Mouse (Mus musculus) cerebellum, adult 9-10 months (tissue): ENCODE results near the gene Aebp2.
"Not testable (repeated sequence)": the region's sequence is repeated elsewhere in the genome, so short reads cannot be mapped to it uniquely, and the experiment has no call there.

Source experiments
- DNase-seq: peaks from one replicate; pipeline ENCODE4 v3.0.0; 2022

Aebp2 gene

DNA sequence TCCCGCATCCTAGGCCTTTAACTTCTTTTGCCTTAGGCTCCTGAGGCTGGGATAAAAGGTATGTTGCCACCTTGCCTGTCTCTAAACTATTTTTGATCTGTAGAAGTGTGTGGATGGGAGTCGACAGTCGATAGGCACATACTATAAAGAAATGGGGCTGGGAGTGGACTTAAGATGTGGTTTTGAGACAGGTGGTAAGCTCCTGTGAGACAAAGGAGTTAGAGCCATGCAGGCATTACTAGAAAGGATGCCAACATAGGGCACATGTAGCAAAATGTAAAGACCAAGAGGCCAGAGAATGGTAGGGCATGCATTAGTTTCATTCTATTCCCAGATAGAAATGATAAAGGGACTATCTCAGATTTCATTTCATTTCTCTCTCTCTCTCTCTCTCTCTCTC is 34.5 kb downstream of the Aebp2 start:
- DNase-seq: no peak

GRCm38 (mm10) chr6:140657920-140658522 is 35.6 kb downstream of the Aebp2 start:
- no peak for DNase-seq

GRCm38 (mm10) chr6:140661111-140661510 is 38.6 kb downstream of the Aebp2 start:
- no peak for DNase-seq

- DNase-seq: no peak
These were observed 39.3 kb downstream of the Aebp2 start for GRCm38 (mm10) chr6:140661777-140662176.

DNA sequence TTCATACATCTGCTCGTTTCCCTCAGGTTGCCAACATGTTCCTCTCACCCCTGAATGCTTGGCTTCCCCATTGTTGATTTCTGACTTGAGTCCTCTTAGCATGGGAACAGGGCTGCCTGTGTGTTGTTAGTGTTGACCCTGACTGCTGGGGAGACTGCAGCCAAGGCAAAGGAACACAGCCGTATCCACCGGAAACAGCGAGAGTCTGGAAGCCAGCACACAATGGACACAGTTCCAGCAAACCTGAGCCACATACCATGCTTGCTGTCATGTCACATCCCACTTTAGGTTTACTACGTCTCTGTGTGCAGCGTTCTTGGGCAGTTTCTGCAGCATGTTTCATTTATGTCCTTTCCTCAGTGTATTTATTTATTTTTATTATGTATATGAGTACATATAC is 39.8 kb downstream of the Aebp2 start:
- DNase-seq: no peak

DNA sequence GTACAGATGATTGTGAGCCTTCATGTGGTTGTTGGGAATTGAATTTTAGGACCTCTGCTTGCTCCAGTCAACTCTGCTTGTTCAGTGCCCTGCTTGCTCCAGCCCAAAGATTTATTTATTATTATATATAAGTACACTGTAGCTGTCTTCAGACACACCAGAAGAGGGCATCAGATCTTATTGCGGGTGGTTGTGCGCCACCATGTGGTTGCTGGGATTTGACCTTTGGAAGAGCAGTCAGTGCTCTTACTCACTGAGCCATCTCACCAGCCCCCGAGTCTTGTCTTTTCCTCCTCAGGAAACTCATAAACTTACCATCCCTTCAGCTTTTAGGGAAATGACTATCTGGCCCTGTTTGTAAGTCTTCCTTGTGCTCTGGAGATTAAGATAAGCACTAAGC is 40.2 kb downstream of the Aebp2 start:
- not testable (repeated sequence) for DNase-seq

- DNase-seq: no peak
These were observed 42.1 kb downstream of the Aebp2 start for GRCm38 (mm10) chr6:140664611-140665010.

DNA sequence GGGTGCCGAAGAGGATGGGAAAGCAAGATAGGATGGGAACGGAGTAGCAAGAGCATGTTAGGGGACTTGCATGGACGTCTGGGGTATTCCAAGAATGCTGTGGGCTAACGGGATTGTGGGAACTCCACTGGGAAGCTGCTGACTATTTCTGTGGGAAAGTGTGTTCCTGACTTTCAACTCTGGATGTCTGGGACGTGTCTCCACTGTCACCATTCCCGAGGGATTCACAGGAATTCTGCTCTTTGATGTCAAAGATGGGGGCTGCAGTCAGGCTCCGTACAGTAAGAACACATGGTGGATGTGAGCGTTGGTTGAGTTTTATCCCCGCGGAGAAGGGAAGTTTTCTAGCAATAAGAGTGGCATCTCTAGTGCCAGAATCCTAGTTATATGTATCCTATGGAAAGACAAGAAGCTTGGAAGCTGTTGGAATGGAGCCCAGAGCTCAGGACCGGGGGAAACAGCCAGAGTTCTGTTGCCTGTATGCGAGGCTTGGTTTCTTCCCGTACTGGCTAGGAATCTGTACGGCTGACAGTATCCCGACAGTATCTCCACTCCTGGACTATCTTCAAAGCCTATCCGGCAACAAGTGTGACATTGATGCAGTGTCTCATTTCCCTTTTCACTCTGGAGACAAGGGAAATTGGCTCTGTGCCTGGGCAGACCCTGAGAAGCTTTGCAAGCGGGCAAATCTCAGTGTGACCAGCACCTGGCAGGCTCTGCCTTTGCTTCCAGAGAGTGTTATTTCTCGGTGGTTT is 44.2 kb downstream of the Aebp2 start:
- peak; percentile 53 for DNase-seq

GRCm38 (mm10) chr6:140667289-140667906 is 44.9 kb downstream of the Aebp2 start:
- DNase-seq: no peak

DNA sequence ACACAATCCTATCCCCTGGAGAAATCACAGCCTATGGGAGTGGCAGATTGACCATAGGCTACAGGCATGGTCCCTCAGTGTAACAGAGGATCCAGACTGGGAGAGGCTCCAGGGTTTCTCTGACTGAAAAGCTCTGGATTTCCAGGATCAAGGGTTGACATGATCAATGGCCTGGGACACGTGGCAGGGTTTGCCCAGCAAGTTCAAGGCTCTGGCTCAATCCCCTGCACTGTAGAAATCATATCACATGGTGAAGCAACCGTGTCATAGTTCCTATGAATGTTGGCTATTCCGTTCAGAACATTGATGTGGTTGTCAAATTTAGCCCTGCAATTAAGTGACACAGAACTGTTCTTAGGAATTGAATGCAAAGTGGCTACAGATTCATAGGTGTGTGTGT is 52.0 kb downstream of the Aebp2 start:
- no peak for DNase-seq

GRCm38 (mm10) chr6:140676094-140676493 is 53.6 kb downstream of the Aebp2 start:
- no peak for DNase-seq

- no peak for DNase-seq
These were observed 54.6 kb downstream of the Aebp2 start for GRCm38 (mm10) chr6:140677041-140677440.

- DNase-seq: no peak
These were observed 55.5 kb downstream of the Aebp2 start for GRCm38 (mm10) chr6:140677960-140678359.

GRCm38 (mm10) chr6:140678658-140679271 is 56.3 kb downstream of the Aebp2 start:
- peak; percentile 89 for DNase-seq

GRCm38 (mm10) chr6:140680713-140681112 is 58.2 kb downstream of the Aebp2 start:
- DNase-seq: no peak

DNA sequence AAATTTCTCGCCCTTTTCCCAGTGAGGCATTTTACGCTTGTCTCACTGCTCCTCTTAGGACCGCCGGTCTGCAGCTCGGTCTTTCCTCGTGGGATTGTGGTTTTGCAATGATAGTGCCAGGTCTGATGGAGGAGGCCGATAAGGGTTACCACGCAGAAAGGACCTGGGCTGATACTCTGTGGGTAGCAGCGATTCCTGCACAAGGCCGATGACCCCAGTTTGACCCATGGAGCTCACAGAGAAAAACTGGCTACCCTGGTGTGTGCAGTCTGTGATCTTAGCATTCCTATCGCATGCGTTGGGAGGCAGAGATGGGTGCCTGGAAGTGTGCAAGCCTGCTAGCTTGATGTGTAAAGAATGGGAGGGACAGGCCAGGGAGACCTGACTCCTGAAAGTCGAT is 60.4 kb downstream of the Aebp2 start:
- no peak for DNase-seq

GRCm38 (mm10) chr6:140684403-140684802 is 61.9 kb downstream of the Aebp2 start:
- no peak for DNase-seq

DNA sequence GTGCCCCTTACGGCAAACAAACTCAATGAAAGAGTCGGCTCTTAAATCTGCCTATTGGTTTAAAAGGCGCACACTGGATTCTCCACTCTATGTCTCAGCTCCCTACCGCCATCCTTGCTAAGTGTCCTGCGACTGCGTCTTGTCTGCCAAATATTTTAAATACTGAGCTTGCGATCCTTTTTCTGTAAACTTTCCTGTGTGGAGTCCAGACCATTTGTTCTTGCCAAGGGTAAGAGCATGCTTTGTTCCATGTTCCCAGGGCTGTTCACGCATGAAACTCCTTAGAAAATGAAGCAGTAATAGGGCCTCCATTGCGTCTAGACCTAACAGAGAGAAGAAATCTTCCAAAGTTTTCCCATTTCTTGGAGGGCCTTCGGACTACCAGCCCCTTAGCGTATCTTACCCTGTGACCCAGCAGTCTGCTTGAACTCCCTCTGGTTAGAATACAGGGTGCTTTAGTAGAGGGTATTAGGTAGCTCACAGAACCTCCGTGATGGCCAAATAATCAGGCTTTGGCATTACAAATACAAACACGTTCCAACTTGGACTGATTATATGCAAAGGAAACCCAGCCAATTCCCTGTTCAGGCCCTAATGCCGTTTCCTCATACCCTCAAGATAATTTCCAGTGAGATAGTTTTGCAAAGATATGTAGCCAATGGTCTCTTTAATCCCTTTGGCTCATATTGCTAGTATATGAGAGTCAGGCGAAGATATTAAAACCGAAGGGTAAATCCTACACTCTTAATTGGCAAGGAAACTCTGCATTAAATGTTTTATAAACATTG is 67.3 kb downstream of the Aebp2 start:
- peak; percentile 77 for DNase-seq

- no peak for DNase-seq
These were observed 69.7 kb downstream of the Aebp2 start for GRCm38 (mm10) chr6:140692160-140692559.

DNA sequence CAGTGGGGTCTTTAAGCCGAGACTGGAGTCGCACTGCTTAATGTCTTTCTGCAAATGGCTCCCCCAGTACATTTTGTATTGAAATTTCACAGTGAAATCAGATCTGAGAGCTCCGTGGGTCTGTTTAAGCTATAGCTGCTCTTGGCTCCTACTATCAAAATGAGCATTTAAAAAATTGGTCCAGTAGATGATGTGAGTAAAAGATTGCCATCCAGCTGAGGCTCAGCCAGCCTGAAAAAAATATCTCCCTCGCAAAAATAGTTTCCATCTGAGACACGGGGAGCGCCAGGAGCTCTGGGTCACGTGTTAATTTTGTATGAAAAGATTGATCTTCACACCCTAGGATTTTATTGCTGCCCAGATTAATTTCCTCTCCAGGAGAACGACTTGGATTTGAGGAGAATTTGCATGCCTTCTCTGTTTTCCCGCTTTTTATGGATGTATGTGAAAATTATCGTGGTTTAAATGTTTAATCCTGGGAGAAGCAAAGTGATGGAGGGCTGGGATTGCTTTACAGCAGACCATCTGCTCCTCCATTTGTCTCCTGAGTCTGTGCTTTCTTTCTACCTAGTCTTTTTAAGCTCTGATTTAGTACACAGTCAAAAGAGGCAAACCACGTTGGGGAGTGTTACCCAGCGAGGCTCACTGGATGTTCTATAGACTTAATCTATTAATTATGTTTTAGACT is 73.9 kb downstream of the Aebp2 start:
- DNase-seq: peak; percentile 68

DNA sequence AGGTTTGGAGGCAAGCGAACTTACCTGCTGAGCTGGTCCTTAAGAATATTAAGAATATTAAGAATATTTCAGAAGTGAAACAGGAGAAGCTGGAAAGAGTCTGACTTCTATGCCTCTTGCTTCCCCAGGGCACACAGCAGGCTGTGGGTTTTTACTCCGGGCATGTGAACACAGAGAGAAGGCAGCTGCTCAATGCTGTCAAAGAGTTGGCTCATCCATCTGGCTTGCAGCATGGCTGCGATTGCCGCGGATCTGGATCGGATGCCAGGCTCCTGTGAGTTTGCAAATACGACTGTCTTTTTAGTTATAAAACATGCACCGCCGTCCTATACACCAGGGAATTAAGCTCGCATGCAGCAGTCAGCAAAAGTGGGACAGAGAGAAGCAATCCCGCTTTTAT is 75.5 kb downstream of the Aebp2 start:
- DNase-seq: no peak

- no peak for DNase-seq
These were observed 76.1 kb downstream of the Aebp2 start for GRCm38 (mm10) chr6:140698596-140698995.
